Mouse (Mus musculus) liver, adult 2 months (tissue): ENCODE results near the gene Kat2a.

Source experiments
- CTCF ChIP-seq: fragments of 200-500 bp; IDR thresholded peaks from 2 replicates; pipeline ENCODE4 v1.5.1; 2011; ENCODE audit warnings: low read depth, low read length, control low read depth
- POLR2A ChIP-seq: fragments of 200-500 bp; IDR thresholded peaks from 2 replicates; pipeline ENCODE4 v1.6.1; 2011; ENCODE audit warnings: low read length, control low read depth; ENCODE audit not compliant: insufficient read depth; ENCODE audit errors: extremely low read depth

DNA sequence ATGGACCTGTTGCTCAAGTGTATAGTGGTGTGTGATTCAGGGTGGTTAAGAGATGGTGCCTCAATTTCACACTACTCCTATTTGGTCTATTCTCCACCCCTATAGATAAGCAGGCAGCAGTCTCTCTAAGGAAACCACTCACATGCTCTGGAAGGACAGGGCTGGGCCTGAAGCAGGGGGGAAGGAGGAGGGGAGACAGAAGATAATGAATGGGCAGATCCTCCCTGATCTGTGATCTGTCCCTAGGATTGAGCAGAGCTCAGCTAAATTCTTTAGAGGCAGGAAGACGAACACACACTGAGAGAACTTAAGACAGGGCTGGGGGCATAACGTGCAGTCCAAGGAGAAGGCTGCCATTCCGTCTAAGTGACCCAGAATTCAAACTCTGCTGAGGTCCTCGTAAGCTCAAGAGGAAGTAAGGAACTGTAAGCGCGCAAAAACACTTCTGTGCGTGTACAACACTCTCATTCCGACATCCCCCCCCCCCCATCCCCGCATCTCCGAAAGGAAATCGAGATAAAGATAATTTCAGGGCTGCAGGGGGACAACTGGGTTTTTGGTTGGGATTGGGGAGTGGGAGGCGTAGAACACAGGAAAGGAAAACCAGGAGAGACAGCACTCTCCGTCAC lies 25.0 kb upstream of the Kat2a start:
- TF ChIP-seq CTCF: no peak
- TF ChIP-seq POLR2A: no peak
